Mouse (Mus musculus) MEL-GATA-1-ER (cell line): ENCODE data around the gene Rai2.

Experiments used
- DNase-seq: peaks from one replicate; pipeline ENCODE4 v3.0.0-alpha.2; 2012; ENCODE audit warnings: low read depth; ENCODE audit errors: extremely low read depth

Rai2 gene

GRCm38 (mm10) chrX:161826186-161826585, 109.3 kb downstream of the Rai2 start:
- peak; percentile 36 for DNase-seq
